Mouse (Mus musculus) CH12.LX (cell line): ENCODE measurements around the gene Cdk17. TPM values are rescaled to one million over a fixed set of nuclear protein-coding genes. Genes with fewer than 3 reads are reported as not detected.
A peak's percentile ranks its signal among the peaks of the same experiment; 100 is the strongest.

Experiments used
- DNase-seq: peaks from one replicate; pipeline ENCODE4 v3.0.0-alpha.2; 2013; ENCODE audit errors: extremely low read depth
- H3K27ac ChIP-seq: 2 replicates; pipeline ENCODE4 v1.5.1; 2012; ENCODE audit warnings: low read depth, mild to moderate bottlenecking, control low read depth, moderate library complexity; ENCODE audit not compliant: insufficient read depth
- H3K27me3 ChIP-seq: replicated peaks from 2 replicates; pipeline ENCODE3; 2012; ENCODE audit warnings: inconsistent platforms
- H3K36me3 ChIP-seq, 2 experiments: replicated peaks in 1 of 2; 2 replicates each; pipeline versions ENCODE3 to v1.6.1; 2012; ENCODE audit warnings: inconsistent platforms in 1 of 2, low read length in 1 of 2, mild to moderate bottlenecking in 1 of 2, mixed read lengths in 1 of 2, moderate library complexity in 1 of 2; ENCODE audit not compliant: control insufficient read depth in 1 of 2, insufficient read depth in 1 of 2
- H3K4me1 ChIP-seq, 2 experiments: 2 replicates each; pipeline ENCODE4 v1.6.1; 2012; ENCODE audit warnings: inconsistent platforms in 1 of 2, moderate library complexity in 1 of 2; ENCODE audit not compliant: insufficient read depth in 2 of 2, control insufficient read depth in 1 of 2
- H3K4me2 ChIP-seq: 2 replicates; pipeline ENCODE4 v1.6.1; 2012; ENCODE audit warnings: low read depth, mild to moderate bottlenecking, control low read depth; ENCODE audit not compliant: poor library complexity, insufficient read depth, severe bottlenecking
- H3K4me3 ChIP-seq, 3 experiments: fragments of 150-350 bp in 1 of 3; sonication (generic) in 1 of 3; replicated peaks in 1 of 3; 2 replicates each; pipeline versions ENCODE3 to v1.5.1; 2011 to 2012; ENCODE audit warnings: low read depth in 2 of 3, low read length in 2 of 3, mild to moderate bottlenecking in 2 of 3, moderate library complexity in 2 of 3, control low read depth in 1 of 3, improper control_type of control experiment in 1 of 3, inconsistent platforms in 1 of 3, mixed read lengths in 1 of 3; ENCODE audit not compliant: poor library complexity in 1 of 3
- H3K79me2 ChIP-seq: replicated peaks from 2 replicates; pipeline ENCODE4 v1.6.1; 2012; ENCODE audit warnings: mild to moderate bottlenecking, moderate library complexity; ENCODE audit not compliant: control insufficient read depth, poor library complexity, insufficient read depth, severe bottlenecking; ENCODE audit errors: extremely low read depth
- H3K9ac ChIP-seq: 2 replicates; pipeline ENCODE4 v1.6.1; 2012; ENCODE audit warnings: low read depth, mild to moderate bottlenecking, control low read depth, moderate library complexity; ENCODE audit not compliant: insufficient read depth
- H3K9me3 ChIP-seq: replicated peaks from 2 replicates; pipeline ENCODE3; 2012; ENCODE audit warnings: low read length, inconsistent platforms, mixed read lengths
- BHLHE40 ChIP-seq: IDR thresholded peaks from 2 replicates; pipeline ENCODE4 v1.6.1; 2011; ENCODE audit warnings: mild to moderate bottlenecking, low read depth, low read length, improper control_type of control experiment
- CHD1 ChIP-seq: IDR thresholded peaks from 2 replicates; pipeline ENCODE4 v1.6.1; 2012; ENCODE audit warnings: low read depth, low read length, improper control_type of control experiment, inconsistent platforms
- CHD2 ChIP-seq: IDR thresholded peaks from 2 replicates; pipeline ENCODE4 v1.6.1; 2011; ENCODE audit warnings: low read length, improper control_type of control experiment
- ELF1 ChIP-seq: IDR thresholded peaks from 2 replicates; pipeline ENCODE4 v1.6.1; 2014; ENCODE audit warnings: low read depth, mild to moderate bottlenecking, inconsistent platforms, low read length, improper control_type of control experiment
- EP300 ChIP-seq: IDR thresholded peaks from 2 replicates; pipeline ENCODE4 v1.6.1; 2011; ENCODE audit warnings: low read length, improper control_type of control experiment
- GABPA ChIP-seq: IDR thresholded peaks from 2 replicates; pipeline ENCODE4 v1.6.1; 2012; ENCODE audit warnings: low read depth, low read length, improper control_type of control experiment, inconsistent platforms; ENCODE audit not compliant: insufficient replicate concordance
- JUN ChIP-seq: IDR thresholded peaks from 2 replicates; pipeline ENCODE4 v1.6.1; 2011; ENCODE audit warnings: low read depth, mild to moderate bottlenecking, low read length, improper control_type of control experiment, moderate library complexity; ENCODE audit not compliant: insufficient read depth
- MXI1 ChIP-seq: IDR thresholded peaks from 2 replicates; pipeline ENCODE4 v1.6.1; 2011; ENCODE audit warnings: mild to moderate bottlenecking, low read depth, low read length, improper control_type of control experiment
- MYC ChIP-seq: IDR thresholded peaks from 2 replicates; pipeline ENCODE4 v1.6.1; 2011; ENCODE audit warnings: low read depth, mild to moderate bottlenecking, improper control_type of control experiment, low read length
- NRF1 ChIP-seq: IDR thresholded peaks from 2 replicates; pipeline ENCODE4 v1.6.1; 2014; ENCODE audit warnings: low read depth, mild to moderate bottlenecking, inconsistent platforms, low read length, improper control_type of control experiment, moderate library complexity
- TBP ChIP-seq: conservative IDR thresholded peaks from 2 replicates; pipeline ENCODE4 v1.6.1; 2011; ENCODE audit warnings: low read depth, low read length, improper control_type of control experiment
- TCF12 ChIP-seq: IDR thresholded peaks from 2 replicates; pipeline ENCODE4 v1.6.1; 2014; ENCODE audit warnings: low read depth, mild to moderate bottlenecking, inconsistent platforms, low read length, improper control_type of control experiment
- USF2 ChIP-seq: conservative IDR thresholded peaks from 2 replicates; pipeline ENCODE4 v1.6.1; 2011; ENCODE audit warnings: low read depth, low read length, improper control_type of control experiment
- ZKSCAN1 ChIP-seq: IDR thresholded peaks from 2 replicates; pipeline ENCODE4 v1.6.1; 2012; ENCODE audit warnings: low read depth, inconsistent platforms, low read length, improper control_type of control experiment, borderline replicate concordance
- ZNF384 ChIP-seq: IDR thresholded peaks from 2 replicates; pipeline ENCODE4 v1.6.1; 2012; ENCODE audit warnings: low read depth, low read length, improper control_type of control experiment, inconsistent platforms
- dilution Hi-C: fragments of 300-500 bp; cut with MboI; formaldehyde crosslinking; loops from 2 replicates; pipeline ENCODE4 v1.14.3; 2020; ENCODE audit warnings: low sequenced_read_pairs; ENCODE audit not compliant: extremely low pct_unique_long_range_greater_than_20kb, extremely low pct_ligation_motif_present
- in situ Hi-C: fragments of 300-500 bp; cut with MboI; formaldehyde crosslinking; loops from 3 replicates; pipeline ENCODE4 v1.14.3; 2019; ENCODE audit warnings: low sequenced_read_pairs, low pct_ligation_motif_present, low pct_unique_long_range_greater_than_20kb, mixed read lengths
- polyA plus RNA-seq: library from polyadenylated mRNA; unstranded; fragments of >175 nt; gene quantifications from 2 replicates; pipeline ENCODE4 v1.2.1, GENCODE M21; 2012; ENCODE audit warnings: low read depth; ENCODE audit not compliant: insufficient read length
- total RNA-seq, 2 experiments: library from RNA; depleted of rRNA; stranded (reverse); fragments of 300-350 nt in 1 of 2; fragments of >200 nt in 1 of 2; gene quantifications; 2 replicates each; pipeline ENCODE4 v1.2.3; 2012 to 2014

The Cdk17 gene
- total and polyA plus RNA-seq, 3 experiments: 23.4 to 51.3 (median 28.5) TPM

GRCm38 (mm10) chr10:93309131-93309933, 148.7 kb downstream of the Cdk17 start (continued):
- TF ChIP-seq TCF12: peak; percentile 79; the same call in 1 of the 2 replicates
- no peak for TF ChIP-seq NRF1
- peak; percentile 76 for TF ChIP-seq TBP
- TF ChIP-seq ELF1: peak; percentile 62; the same call in 1 of the 2 replicates
- 0 out of 2 replicates have a peak, but pooled peaks have one; percentile 14 for TF ChIP-seq MYC
- peak; percentile 69 for TF ChIP-seq MXI1
- peak; percentile 28 for TF ChIP-seq JUN
- no peak for TF ChIP-seq USF2

GRCm38 (mm10) chr10:93309934-93310621, 149.4 kb downstream of the Cdk17 start:
- H3K9me3 ChIP-seq: no peaks in the 10 kb centered on the region
- peaks cover 0 to 41% of the 10 kb centered on the region in 2 experiments; a peak in 2 of 4 replicates for H3K4me1 ChIP-seq
- H3K9ac ChIP-seq: peak overlapping the region; percentile 95
- dilution Hi-C loops: no loop called here
- in situ Hi-C loops: loop anchor here (5.0 kb wide), 1 partner anchor 37 kb away; no protein-coding TSS in a partner anchor
- H3K27ac ChIP-seq: peak overlapping the region; percentile 77
- H3K4me2 ChIP-seq: peak overlapping the region; percentile 63; the same call in 1 of the 2 replicates
- peaks cover 0 to 8% of the 10 kb centered on the region in 2 experiments for H3K36me3 ChIP-seq
- DNase-seq: no peak
- H3K79me2 ChIP-seq: peaks cover 44% of the 10 kb centered on the region
- TF ChIP-seq EP300 (0 out of 2 replicates have a peak, but pooled peaks have one; percentile 2), GABPA (no peak), CHD1 (peak; percentile 64; the same call in 1 of the 2 replicates), BHLHE40 (no peak), ZNF384 (no peak), ZKSCAN1 (no peak), MXI1 (peak; percentile 65), CHD2 (peak; percentile 47; the same call in 1 of the 2 replicates), TCF12 (peak; percentile 30; the same call in 1 of the 2 replicates), TBP (0 out of 2 replicates have a peak, but pooled peaks have one; percentile 8)
- no peaks in the 10 kb centered on the region for H3K27me3 ChIP-seq
- H3K4me3 ChIP-seq: peak overlapping the region; percentile 75 to 91 (median 81)
